Mouse (Mus musculus) lung, embryonic 14.5 days (tissue): ENCODE measurements at regions not wholly inside any gene's neighbourhood (a gene's known extent, or its start where the extent isn't known, plus 50 kb on each side); places are given as distances from the start of the nearest gene placed in this dataset.
A peak's percentile ranks its signal among the peaks of the same experiment; 100 is the strongest.

ENCODE experiments used
- ATAC-seq: fragments of 200-750 bp; cut with Nextera tagmentation; 2 replicates; pipeline ENCODE4 v1.8.0; 2017; ENCODE audit warnings: mild to moderate bottlenecking, moderate TSS enrichment, moderate library complexity; ENCODE audit not compliant: insufficient read depth
- DNase-seq: peaks from one replicate; pipeline ENCODE4 v3.0.0-alpha.2; 2015
- H3K27ac ChIP-seq: fragments of 300-500 bp; sonication (generic); 2 replicates; pipeline ENCODE4 v1.5.1; 2014; ENCODE audit warnings: low read depth, mild to moderate bottlenecking, moderate library complexity
- H3K27me3 ChIP-seq: fragments of 300-500 bp; sonication (generic); 2 replicates; pipeline ENCODE4 v1.6.1; 2014; ENCODE audit warnings: low read length, control low read depth; ENCODE audit not compliant: insufficient read depth
- H3K36me3 ChIP-seq: fragments of 300-500 bp; sonication (generic); 2 replicates; pipeline ENCODE4 v1.6.1; 2014; ENCODE audit warnings: control low read depth; ENCODE audit not compliant: insufficient read depth
- H3K4me1 ChIP-seq: fragments of 300-500 bp; sonication (generic); 2 replicates; pipeline ENCODE4 v1.6.1; 2014; ENCODE audit warnings: antibody characterized with exemption, control low read depth; ENCODE audit not compliant: insufficient read depth
- H3K4me2 ChIP-seq: fragments of 300-500 bp; sonication (generic); 2 replicates; pipeline ENCODE4 v1.6.1; 2014; ENCODE audit warnings: mild to moderate bottlenecking
- H3K4me3 ChIP-seq: fragments of 300-500 bp; sonication (generic); 2 replicates; pipeline ENCODE4 v1.5.1; 2014; ENCODE audit warnings: low read depth, low read length
- H3K9ac ChIP-seq: fragments of 300-500 bp; sonication (generic); 2 replicates; pipeline ENCODE4 v1.6.1; 2014
- H3K9me3 ChIP-seq: fragments of 300-500 bp; sonication (generic); 2 replicates; pipeline ENCODE4 v1.6.1; 2016; ENCODE audit warnings: low read depth, low read length, control low read depth
- CTCF ChIP-seq: IDR thresholded peaks from 2 replicates; pipeline ENCODE4 v1.5.1; 2016; ENCODE audit warnings: antibody characterized with exemption, low read depth
- WGBS: fragments of 180-500 bp; shearing (Covaris S2); extraction: QIAGEN DNeasy Blood & Tissue Kit; methylation state at CpG from one replicate; pipeline ENCODE4 v1.1.7; 2014; 5-methylcytosine and 5-hydroxymethylcytosine counted together

DNA sequence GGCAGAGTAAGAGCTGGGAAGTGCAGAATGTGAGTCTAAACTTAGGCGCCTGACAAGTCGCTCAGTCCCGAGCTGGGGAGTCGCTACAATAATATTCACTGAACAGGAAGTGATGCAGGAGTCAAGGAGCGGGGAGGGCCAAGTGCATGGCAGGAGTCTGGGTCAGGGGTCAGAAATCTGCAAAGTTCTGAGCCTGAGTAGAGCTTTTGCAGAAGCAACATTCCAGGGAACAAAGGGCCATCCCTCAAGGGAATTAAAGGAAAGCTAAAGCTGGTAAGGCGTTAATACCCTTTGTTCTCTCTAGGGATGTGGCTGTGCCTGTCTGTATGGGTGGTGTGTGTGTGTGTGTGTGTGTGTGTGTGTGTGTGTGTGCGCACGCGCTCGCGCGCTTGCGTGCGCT lies 52.7 kb upstream of the Gm9887 start:
- Histone ChIP-seq H3K27ac (peak overlapping the region; percentile 24; the same call in 1 of the 2 replicates), H3K27me3 (no peaks in the 10 kb centered on the region), H3K4me3 (no peak overlapping the region), H3K4me1 (peaks cover 9% of the 10 kb centered on the region; the same call in 1 of the 2 replicates), H3K9ac (no peak overlapping the region), H3K36me3 (no peaks in the 10 kb centered on the region), H3K9me3 (no peaks in the 10 kb centered on the region; the same call in 1 of the 2 replicates), H3K4me2 (no peak overlapping the region)
- ATAC-seq = peak; percentile 53; the same call in 1 of the 2 replicates
- TF ChIP-seq CTCF = no peak
- peak; percentile 65 for DNase-seq
- 59% methylated on average over 14 of the region's 14 CpGs for WGBS
